Mouse (Mus musculus) urinary bladder, postnatal 0 days (tissue): Measurements from ENCODE around the gene 4930449I24Rik. TPM values are rescaled to one million over a fixed set of nuclear protein-coding genes. Genes with fewer than 3 reads are reported as not detected.

Source experiments
- polyA plus RNA-seq: library from polyadenylated mRNA; unstranded; fragments of >200 nt; fragmentation: Nextera tagmentation; extraction: Ambion mirVana; gene quantifications from 2 replicates; pipeline ENCODE4 v1.2.1, GENCODE M21; 2015

4930449I24Rik gene
- not detected in 2 replicates for polyA plus RNA-seq

DNA sequence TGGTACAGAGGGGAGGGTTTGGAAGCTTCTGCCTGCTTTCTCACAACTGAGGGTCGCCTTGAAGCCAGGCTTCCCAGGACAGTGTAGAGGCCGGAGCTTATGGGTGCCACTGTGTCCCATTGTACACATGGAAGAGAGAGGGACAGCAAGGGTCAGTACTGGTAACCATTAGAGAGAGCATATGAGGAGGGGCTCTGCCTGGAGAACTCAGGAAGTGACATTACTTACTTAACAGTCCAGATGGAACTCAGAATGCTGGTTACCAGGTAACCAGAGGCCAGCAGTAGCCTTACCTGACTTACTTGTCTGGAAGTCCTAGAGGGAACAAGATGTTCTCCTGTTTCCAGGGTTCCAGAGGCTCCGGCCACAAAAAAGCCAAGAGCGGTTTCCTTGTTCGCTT is at the start of gene 4930449I24Rik:
Gene 4930449I24Rik, plus strand, starts transcription at position 301 of the 400 bp plus-strand sequence.

DNA sequence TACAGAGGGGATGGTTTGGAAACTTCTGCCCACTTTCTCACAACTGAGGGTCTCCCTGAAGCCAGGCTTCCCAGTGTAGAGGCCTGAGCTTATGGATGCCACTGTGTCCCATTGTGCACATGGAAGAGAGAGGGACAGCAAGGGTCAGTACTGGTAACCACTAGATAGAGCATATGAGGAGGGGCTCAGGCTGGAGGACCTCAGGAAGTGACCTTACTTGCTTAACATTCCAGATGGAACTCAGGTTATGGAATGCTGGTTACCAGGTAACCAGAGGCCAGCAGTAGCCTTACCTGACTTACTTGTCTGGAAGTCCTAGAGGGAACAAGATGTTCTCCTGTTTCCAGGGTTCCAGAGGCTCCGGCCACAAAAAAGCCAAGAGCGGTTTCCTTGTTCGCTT is 20.5 kb upstream of the 4930449I24Rik start, which contains the start of gene Gm6408:
Gene Gm6408, plus strand, starts transcription at position 301 of the 400 bp plus-strand sequence.

DNA sequence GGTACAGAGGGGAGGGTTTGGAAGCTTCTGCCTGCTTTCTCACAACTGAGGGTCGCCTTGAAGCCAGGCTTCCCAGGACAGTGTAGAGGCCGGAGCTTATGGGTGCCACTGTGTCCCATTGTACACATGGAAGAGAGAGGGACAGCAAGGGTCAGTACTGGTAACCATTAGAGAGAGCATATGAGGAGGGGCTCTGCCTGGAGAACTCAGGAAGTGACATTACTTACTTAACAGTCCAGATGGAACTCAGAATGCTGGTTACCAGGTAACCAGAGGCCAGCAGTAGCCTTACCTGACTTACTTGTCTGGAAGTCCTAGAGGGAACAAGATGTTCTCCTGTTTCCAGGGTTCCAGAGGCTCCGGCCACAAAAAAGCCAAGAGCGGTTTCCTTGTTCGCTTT is 11.1 kb upstream of the 4930449I24Rik start, which contains the start of gene Gm6370:
Gene Gm6370, plus strand, starts transcription at position 301 of the 400 bp plus-strand sequence.

DNA sequence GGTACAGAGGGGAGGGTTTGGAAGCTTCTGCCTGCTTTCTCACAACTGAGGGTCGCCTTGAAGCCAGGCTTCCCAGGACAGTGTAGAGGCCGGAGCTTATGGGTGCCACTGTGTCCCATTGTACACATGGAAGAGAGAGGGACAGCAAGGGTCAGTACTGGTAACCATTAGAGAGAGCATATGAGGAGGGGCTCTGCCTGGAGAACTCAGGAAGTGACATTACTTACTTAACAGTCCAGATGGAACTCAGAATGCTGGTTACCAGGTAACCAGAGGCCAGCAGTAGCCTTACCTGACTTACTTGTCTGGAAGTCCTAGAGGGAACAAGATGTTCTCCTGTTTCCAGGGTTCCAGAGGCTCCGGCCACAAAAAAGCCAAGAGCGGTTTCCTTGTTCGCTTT is 11.6 kb downstream of the 4930449I24Rik start, which contains the start of gene Gm3402:
Gene Gm3402, plus strand, starts transcription at position 301 of the 400 bp plus-strand sequence.

DNA sequence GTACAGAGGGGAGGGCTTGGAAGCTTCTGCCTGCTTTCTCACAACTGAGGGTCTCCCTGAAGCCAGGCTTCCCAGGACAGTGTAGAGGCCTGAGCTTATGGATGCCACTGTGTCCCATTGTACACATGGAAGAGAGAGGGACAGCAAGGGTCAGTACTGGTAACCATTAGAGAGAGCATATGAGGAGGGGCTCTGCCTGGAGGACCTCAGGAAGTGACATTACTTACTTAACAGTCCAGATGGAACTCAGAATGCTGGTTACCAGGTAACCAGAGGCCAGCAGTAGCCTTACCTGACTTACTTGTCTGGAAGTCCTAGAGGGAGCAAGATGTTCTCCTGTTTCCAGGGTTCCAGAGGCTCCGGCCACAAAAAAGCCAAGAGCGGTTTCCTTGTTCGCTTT is 23.3 kb downstream of the 4930449I24Rik start, which contains the start of gene Gm3404:
Gene Gm3404, plus strand, starts transcription at position 301 of the 400 bp plus-strand sequence.

DNA sequence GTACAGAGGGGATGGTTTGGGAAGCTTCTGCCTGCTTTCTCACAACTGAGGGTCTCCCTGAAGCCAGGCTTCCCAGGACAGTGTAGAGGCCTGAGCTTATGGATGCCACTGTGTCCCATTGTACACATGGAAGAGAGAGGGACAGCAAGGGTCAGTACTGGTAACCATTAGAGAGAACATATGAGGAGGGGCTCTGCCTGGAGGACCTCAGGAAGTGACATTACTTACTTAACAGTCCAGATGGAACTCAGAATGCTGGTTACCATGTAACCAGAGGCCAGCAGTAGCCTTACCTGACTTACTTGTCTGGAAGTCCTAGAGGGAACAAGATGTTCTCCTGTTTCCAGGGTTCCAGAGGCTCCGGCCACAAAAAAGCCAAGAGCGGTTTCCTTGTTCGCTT is 35.1 kb downstream of the 4930449I24Rik start, which contains the start of gene Gm3409:
Gene Gm3409, plus strand, starts transcription at position 301 of the 400 bp plus-strand sequence.

Other genes with a start within 250 kb of the 4930449I24Rik start
- 0.30 and 0.34 TPM in 2 replicates for gene Wasf3, start 117.4 kb upstream of the 4930449I24Rik start, polyA plus RNA-seq
- gene Gm6408, start 20.4 kb upstream of the 4930449I24Rik start, polyA plus RNA-seq: not detected in 2 replicates
- gene Gm6370, start 11.0 kb upstream of the 4930449I24Rik start, polyA plus RNA-seq: not detected in 2 replicates
- not detected in 2 replicates for gene Gm3402, start 11.7 kb downstream of the 4930449I24Rik start, polyA plus RNA-seq
- not detected in 2 replicates for gene Gm3404, start 23.4 kb downstream of the 4930449I24Rik start, polyA plus RNA-seq
- not detected in 2 replicates for gene Gm3409, start 35.2 kb downstream of the 4930449I24Rik start, polyA plus RNA-seq
- gene Gm3415, start 53.7 kb downstream of the 4930449I24Rik start, polyA plus RNA-seq: not detected in 2 replicates
- gene Gpr12, start 82.8 kb downstream of the 4930449I24Rik start, polyA plus RNA-seq: not detected in 2 replicates